ENCODE assay signal across 8 mouse cellular contexts in the genomic region with DNA sequence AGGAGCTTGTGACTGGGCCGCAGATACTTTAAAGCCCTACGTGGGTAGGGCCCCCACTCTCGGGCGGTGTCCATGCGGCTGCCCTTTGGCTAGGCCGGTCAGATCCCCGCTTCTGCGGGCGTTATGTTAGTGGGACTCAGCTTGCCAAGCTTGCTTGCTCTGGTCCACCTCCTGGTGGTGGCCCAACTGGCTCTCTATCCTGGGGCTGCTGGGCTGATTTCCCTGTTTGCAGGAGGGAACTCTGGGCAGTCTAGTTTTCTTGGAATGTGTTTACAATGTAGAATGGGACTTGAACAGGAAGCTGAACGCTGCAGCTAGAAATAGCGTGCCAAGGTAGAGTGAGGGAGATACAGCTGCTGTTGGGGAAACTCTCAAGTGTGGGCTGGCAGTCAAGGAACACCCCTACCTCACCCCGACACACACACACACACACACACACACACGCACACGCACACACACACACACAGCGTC. TPM values are rescaled to one million over a fixed set of nuclear protein-coding genes. Genes with fewer than 3 reads are reported as not detected.
DNase-seq lines count a peak whose midpoint lies in the region; ATAC-seq and TF ChIP-seq lines count a peak whose summit lies in the region.

No protein-coding gene starts in this region.

- no peaks in the 10 kb centered on the region for H3K36me3 ChIP-seq in forebrain, embryonic 15.5 days
- H3K36me3 ChIP-seq in lung, embryonic 14.5 days (ENCODE audit: insufficient read depth) = no peaks in the 10 kb centered on the region

- H3K4me3 ChIP-seq in forebrain, embryonic 15.5 days = peak overlapping the region; percentile 62
- H3K4me3 ChIP-seq in lung, embryonic 14.5 days (ENCODE audit: low read depth, low read length) = peak overlapping the region; percentile 78

- H3K9me3 ChIP-seq in forebrain, embryonic 15.5 days = no peaks in the 10 kb centered on the region
- no peaks in the 10 kb centered on the region for H3K9me3 ChIP-seq in lung, embryonic 14.5 days (ENCODE audit: low read depth, low read length)

- intact Hi-C loops in heart, postnatal 14 days (cut with DNase I) = loop anchor here (5.0 to 10.0 kb wide), 3 partner anchors 190 to 1458 kb away; partner anchors contain the start of genes AI597479 and Tgfbrap1

- no peaks in the 10 kb centered on the region for H3K27me3 ChIP-seq in forebrain, embryonic 15.5 days
- H3K27me3 ChIP-seq in lung, embryonic 14.5 days (ENCODE audit: insufficient read depth, low read length) = no peaks in the 10 kb centered on the region

- TF ChIP-seq CTCF in lung, embryonic 14.5 days (IDR thresholded peaks at IDR 0.05; ENCODE audit: low read depth) = peak; percentile 60

- 3% methylated on average over 15 of the region's 15 CpGs for WGBS in forebrain, embryonic 15.5 days
- WGBS in lung, embryonic 14.5 days = 5% methylated on average over 15 of the region's 15 CpGs

- peak; percentile 72 for ATAC-seq in forebrain, embryonic 15.5 days (replicated peaks)
- ATAC-seq in lung, embryonic 14.5 days (ENCODE audit: insufficient read depth) = peak; percentile 81

- peak overlapping the region; percentile 61 for H3K9ac ChIP-seq in forebrain, embryonic 15.5 days (replicated peaks)
- H3K9ac ChIP-seq in lung, embryonic 14.5 days = peak overlapping the region; percentile 84

- DNase-seq in 3134 (ENCODE audit: extremely low read depth, insufficient read length, low spot score) (peak; percentile 87), MN1 (ENCODE audit: low spot score) (no peak)
- peak; percentile 48 for DNase-seq in adrenal gland, postnatal 25 days
- DNase-seq in heart, postnatal 14 days = peak; percentile 67 to 70
- peak; percentile 68 to 77 for DNase-seq in kidney, postnatal 4 days
- DNase-seq in lung, embryonic 14.5 days = peak; percentile 83
- peak; percentile 56 for DNase-seq in ovary, adult 18-20 months (ENCODE audit: low spot score)

- H3K4me2 ChIP-seq in forebrain, embryonic 15.5 days (replicated peaks) = peak overlapping the region; percentile 97
- peak overlapping the region; percentile 75 for H3K4me2 ChIP-seq in lung, embryonic 14.5 days

- peaks cover 25% of the 10 kb centered on the region for H3K4me1 ChIP-seq in forebrain, embryonic 15.5 days
- H3K4me1 ChIP-seq in lung, embryonic 14.5 days (ENCODE audit: insufficient read depth) = peaks cover 6% of the 10 kb centered on the region; the same call in 1 of the 2 replicates

- H3K27ac ChIP-seq in forebrain, embryonic 15.5 days (replicated peaks) = peak overlapping the region; percentile 63
- peak overlapping the region; percentile 93 for H3K27ac ChIP-seq in lung, embryonic 14.5 days (ENCODE audit: low read depth)

RNA-seq across cellular contexts. Expression of gene Gulp1, which starts 1.1 kb away (rescaled TPM):
- 55.1 and 64.1 TPM in 2 replicates for total RNA-seq in adrenal gland, postnatal 25 days (2021)
- polyA plus RNA-seq in forebrain, embryonic 15.5 days (2015; fragmentation: Nextera tagmentation; extraction: Ambion mirVana) = 7.0 and 7.3 TPM in 2 replicates
- total RNA-seq in heart, postnatal 14 days (2021) = 10 to 100 TPM in 1 of 2 experiments, 1 to 10 TPM in 1; 8.8 to 10.5 TPM
- 28.3 and 30.0 TPM in 2 replicates for polyA plus RNA-seq in lung, embryonic 14.5 days (2014; fragmentation: Nextera tagmentation; extraction: Ambion mirVana)
